ENCODE assay signal across 19 mouse cellular contexts in genomic region chr1:170159707-170160106, GRCm38 (mm10). TPM values are rescaled to one million over a fixed set of nuclear protein-coding genes. Genes with fewer than 3 reads are reported as not detected.
DNase-seq lines count a peak whose midpoint lies in the region; ATAC-seq and TF ChIP-seq lines count a peak whose summit lies in the region.
"Had no signal": no experiment of that assay in that cellular context is flagged by ENCODE, and none has a peak within 500 bp of the region (broad histone marks: within the 10 kb centered on the region; RNA-seq: fewer than 3 reads in every experiment).

No protein-coding gene starts in this region.

- peaks cover 4% of the 10 kb centered on the region for H3K79me2 ChIP-seq in MEL (ENCODE audit: control insufficient read depth, insufficient read depth, low read length, poor library complexity)

- peak overlapping the region; percentile 8; the same call in 1 of the 2 replicates for H3K27ac ChIP-seq in layer of hippocampus, adult 2 months
- no peak overlapping the region for H3K27ac ChIP-seq in MEL (ENCODE audit: control insufficient read depth, low read depth, low read length)
- H3K27ac ChIP-seq: embryonic facial prominence, embryonic 12.5 days; heart, embryonic 10.5 days; hindbrain, embryonic 14.5 days; midbrain, embryonic 10.5 days had no signal

- peak; percentile 40 for TF ChIP-seq CTCF in layer of hippocampus, adult 2 months (conservative IDR thresholded peaks at IDR 0.05)
- peak in 1 of 3 experiments; percentile 14; a peak in 1 of 6 replicates for TF ChIP-seq CTCF in MEL (IDR thresholded peaks at IDR 0.05 in 2 of 3, conservative IDR thresholded peaks at IDR 0.05 in 1 of 3; ENCODE audit: control insufficient read depth in 1 of 3, insufficient read depth in 1 of 3, low read depth in 2 of 3, low read length in 3 of 3, poor library complexity in 1 of 3, severe bottlenecking in 1 of 3)

- peaks cover 42 to 53% of the 10 kb centered on the region in 2 experiments for H3K36me3 ChIP-seq in MEL (ENCODE audit: control insufficient read depth in 1 of 2, insufficient read depth in 2 of 2, low read length in 2 of 2)

- H3K4me1 ChIP-seq in MEL (ENCODE audit: control insufficient read depth in 1 of 2, insufficient read depth in 2 of 2, low read length in 2 of 2), result peaks cover 29 to 42% of the 10 kb centered on the region in 2 experiments
- H3K4me1 ChIP-seq: embryonic facial prominence, embryonic 12.5 days; heart, embryonic 10.5 days had no signal

- no peaks in the 10 kb centered on the region for H3K9me3 ChIP-seq in MEL (replicated peaks; ENCODE audit: insufficient read depth, low read length)
- H3K9me3 ChIP-seq: embryonic facial prominence, embryonic 12.5 days; heart, embryonic 10.5 days; midbrain, embryonic 10.5 days; neural tube, embryonic 13.5 days had no signal

- DNase-seq in layer of hippocampus, adult 2 months (ENCODE audit: low spot score in 2 of 2), result no peak
- no peak for DNase-seq in layer of hippocampus, adult 9-11 months
- DNase-seq in 416B (ENCODE audit: low read depth) (peak; percentile 41), MEL (ENCODE audit: low read depth, low spot score) (no peak)
- DNase-seq in urinary bladder, adult 18-20 months (ENCODE audit: low spot score in 2 of 2), result no peak
- no peak for DNase-seq in embryo, embryonic 11 days
- DNase-seq: cerebellum, postnatal 25 days; heart, postnatal 10 days; kidney, adult 11 months; kidney, postnatal 25 days; lung, postnatal 36 days; thymus, adult 18-20 months had no signal

- ATAC-seq in megakaryocyte progenitor cell, adult 5-6 weeks (replicated peaks; ENCODE audit: poor library complexity), result 0 out of 2 replicates have a peak, but pooled peaks have one; percentile 21
- ATAC-seq: forebrain, embryonic 16.5 days had no signal

- no peak for TF ChIP-seq POLR2A in MEL (IDR thresholded peaks at IDR 0.05; ENCODE audit: control insufficient read depth in 1 of 2, insufficient read depth in 1 of 2, low read depth in 1 of 2, low read length in 2 of 2, poor library complexity in 1 of 2)

- TF ChIP-seq EP300 in MEL (IDR thresholded peaks at IDR 0.05; ENCODE audit: low read depth in 1 of 2, low read length in 2 of 2), result no peak

- TF ChIP-seq RAD21 in MEL (IDR thresholded peaks at IDR 0.05; ENCODE audit: low read depth, low read length), result peak; percentile 4

- H3K9ac ChIP-seq in MEL (ENCODE audit: control insufficient read depth, low read depth, low read length, poor library complexity, severe bottlenecking), result no peak overlapping the region
- H3K9ac ChIP-seq: embryonic facial prominence, embryonic 12.5 days; hindbrain, embryonic 14.5 days had no signal

- H3K4me3 ChIP-seq in layer of hippocampus, adult 2 months, result no peak overlapping the region
- no peak overlapping the region for H3K4me3 ChIP-seq in MEL (ENCODE audit: control insufficient read depth in 1 of 2, insufficient read depth in 1 of 2, low read depth in 2 of 2, low read length in 2 of 2)
- H3K4me3 ChIP-seq: embryonic facial prominence, embryonic 12.5 days; heart, embryonic 10.5 days; midbrain, embryonic 10.5 days; neural tube, embryonic 13.5 days had no signal

- H3K27me3 ChIP-seq in MEL (ENCODE audit: control insufficient read depth in 1 of 2, insufficient read depth in 2 of 2, low read length in 2 of 2), result no peaks in the 10 kb centered on the region
- H3K27me3 ChIP-seq: embryonic facial prominence, embryonic 12.5 days; neural tube, embryonic 13.5 days had no signal

TF ChIP-seq in MEL, 35 proteins besides CTCF, POLR2A, EP300 and RAD21:
- TF ChIP-seq GATA1 (IDR thresholded peaks at IDR 0.05; ENCODE audit: low read depth, low read length) (no peak), UBTF (IDR thresholded peaks at IDR 0.05; ENCODE audit: borderline replicate concordance, insufficient read depth, low read depth, low read length) (no peak), E2F4 (IDR thresholded peaks at IDR 0.05; ENCODE audit: borderline replicate concordance, low read depth, low read length) (no peak), BHLHE40 (IDR thresholded peaks at IDR 0.05; ENCODE audit: borderline replicate concordance, low read depth, low read length) (no peak), JUND (IDR thresholded peaks at IDR 0.05; ENCODE audit: low read depth, low read length) (no peak), KAT2A (conservative IDR thresholded peaks at IDR 0.05; ENCODE audit: low read depth, low read length) (no peak), MAX (IDR thresholded peaks at IDR 0.05; ENCODE audit: low read length) (no peak), TBP (IDR thresholded peaks at IDR 0.05; ENCODE audit: low read depth, low read length) (no peak), USF1 (IDR thresholded peaks at IDR 0.05; ENCODE audit: low read depth, low read length) (no peak), TAL1 (IDR thresholded peaks at IDR 0.05; ENCODE audit: low read length) (no peak), MYC (IDR thresholded peaks at IDR 0.05; ENCODE audit: low read depth, low read length) (no peak), ELF1 (IDR thresholded peaks at IDR 0.05; ENCODE audit: low read depth, low read length) (no peak)
TF ChIP-seq in MEL: peak in this region for 0.

RNA-seq across cellular contexts. Expression of gene Uap1, which starts 15.1 kb away (rescaled TPM):
- total RNA-seq in layer of hippocampus, adult 2 months (2021), result 10 to 100 TPM; 51.4 to 56.0 TPM
- 74.5 and 87.3 TPM in 2 replicates for total RNA-seq in MEL (2012; rRNA removed)
- polyA plus RNA-seq in MEL (2012; ENCODE audit: insufficient read depth in 1 of 2, insufficient read length in 2 of 2, low read depth in 1 of 2, low replicate concordance in 2 of 2, missing spikeins in 1 of 2), result 10 to 100 TPM in 1 of 2 experiments, not detected in 1; 80.8 TPM
- 89.7 and 105 TPM in 2 replicates for total RNA-seq in megakaryocyte progenitor cell, adult 5-6 weeks (2015)
- 62.0 and 74.7 TPM in 2 replicates for total RNA-seq in megakaryocyte progenitor cell, adult 5-6 weeks (2017)

RNA-seq across cellular contexts. Expression of gene Ddr2, which starts 49.1 kb away (rescaled TPM):
- 1 to 10 TPM; 4.7 to 5.0 TPM for total RNA-seq in layer of hippocampus, adult 2 months (2021)
- total RNA-seq in MEL (2012; rRNA removed), result not detected in 2 replicates
- polyA plus RNA-seq in MEL (2012; ENCODE audit: insufficient read depth in 1 of 2, insufficient read length in 2 of 2, low read depth in 1 of 2, low replicate concordance in 2 of 2, missing spikeins in 1 of 2), result under 1 TPM in 1 of 2 experiments, not detected in 1; 0.04 TPM
- not detected in 2 replicates for total RNA-seq in megakaryocyte progenitor cell, adult 5-6 weeks (2015)
- not detected in 2 replicates for total RNA-seq in megakaryocyte progenitor cell, adult 5-6 weeks (2017)

RNA-seq across cellular contexts. Expression of gene Uhmk1, which starts 55.5 kb away (rescaled TPM):
- 100 to 1,000 TPM; 142 to 143 TPM for total RNA-seq in layer of hippocampus, adult 2 months (2021)
- total RNA-seq in MEL (2012; rRNA removed), result 26.8 and 28.9 TPM in 2 replicates
- 10 to 100 TPM; 19.5 to 43.9 TPM for polyA plus RNA-seq in MEL (2012; ENCODE audit: insufficient read depth in 1 of 2, insufficient read length in 2 of 2, low read depth in 1 of 2, low replicate concordance in 2 of 2, missing spikeins in 1 of 2)
- total RNA-seq in megakaryocyte progenitor cell, adult 5-6 weeks (2015), result 41.6 and 45.7 TPM in 2 replicates
- total RNA-seq in megakaryocyte progenitor cell, adult 5-6 weeks (2017), result 40.8 and 50.4 TPM in 2 replicates
